Mouse (Mus musculus): ENCODE data around the gene Myh3. TPM values are rescaled to one million over a fixed set of nuclear protein-coding genes. Genes with fewer than 3 reads are reported as not detected.

The Myh3 gene
- polyA plus RNA-seq (2016; fragmentation: Nextera tagmentation; extraction: Ambion mirVana): 0.33 and 0.87 TPM in 2 replicates

- Histone ChIP-seq H3K9ac (no peak within 1 kb of the TSS), H3K4me2 (no peak within 1 kb of the TSS), H3K4me1 (peaks cover 27% of the 10 kb centered on the region), H3K9me3 (no peaks in the 10 kb centered on the region), H3K27me3 (peaks cover 14% of the 10 kb centered on the region), H3K4me3 (replicated peaks) (no peak within 1 kb of the TSS), H3K36me3 (replicated peaks) (no peaks in the 10 kb centered on the region), H3K27ac (no peak within 1 kb of the TSS)
- no peak for ATAC-seq (ENCODE audit: low FRiP score)
- WGBS: 89% methylated on average over 5 of the region's 5 CpGs
Observed at GRCm38 (mm10) chr11:67078000-67078399, at the start of gene Myh3. Gene Myh3, plus strand, starts transcription at chr11:67078300.

DNA sequence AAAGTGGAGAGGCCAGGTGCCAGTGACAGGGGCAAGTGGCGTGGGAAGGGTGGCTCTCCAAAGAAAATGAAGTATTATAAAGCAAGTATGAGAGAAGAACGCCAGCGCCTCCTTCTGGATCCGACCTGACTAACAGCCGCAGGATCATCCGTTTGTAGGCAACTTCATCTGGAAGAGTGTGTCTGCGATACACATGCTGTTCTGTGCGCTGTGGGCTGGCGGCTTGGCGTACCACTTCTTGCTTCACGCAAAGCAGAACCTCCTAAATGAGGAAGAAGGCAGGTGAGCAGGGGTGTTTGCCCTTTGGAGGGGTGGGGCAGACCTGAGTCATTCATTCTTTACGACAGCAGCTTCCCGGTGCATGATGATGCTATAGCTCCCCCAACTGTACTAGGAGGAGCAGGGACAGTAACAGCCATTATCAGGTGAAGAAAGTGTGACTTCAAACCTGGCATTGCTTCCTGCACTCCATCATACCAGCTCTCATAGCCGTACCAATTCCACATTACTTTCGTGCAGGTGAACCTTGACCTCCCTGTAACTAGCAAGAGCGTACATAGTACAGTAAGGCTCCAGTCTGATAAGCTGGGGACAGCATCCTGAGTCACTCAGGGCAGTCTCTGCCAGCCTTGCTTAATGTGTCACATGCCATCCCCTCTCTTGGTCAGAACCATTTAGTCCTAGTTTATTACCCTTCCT lies 47.0 kb upstream of the Myh3 start:
- Histone ChIP-seq H3K4me1 (no peaks in the 10 kb centered on the region), H3K27me3 (no peaks in the 10 kb centered on the region), H3K4me2 (no peak overlapping the region), H3K9me3 (no peaks in the 10 kb centered on the region), H3K36me3 (replicated peaks) (no peaks in the 10 kb centered on the region), H3K27ac (no peak overlapping the region), H3K4me3 (replicated peaks) (no peak overlapping the region), H3K9ac (no peak overlapping the region)
- 62% methylated on average over 16 of the region's 16 CpGs for WGBS
- no peak for ATAC-seq (ENCODE audit: low FRiP score)

DNA sequence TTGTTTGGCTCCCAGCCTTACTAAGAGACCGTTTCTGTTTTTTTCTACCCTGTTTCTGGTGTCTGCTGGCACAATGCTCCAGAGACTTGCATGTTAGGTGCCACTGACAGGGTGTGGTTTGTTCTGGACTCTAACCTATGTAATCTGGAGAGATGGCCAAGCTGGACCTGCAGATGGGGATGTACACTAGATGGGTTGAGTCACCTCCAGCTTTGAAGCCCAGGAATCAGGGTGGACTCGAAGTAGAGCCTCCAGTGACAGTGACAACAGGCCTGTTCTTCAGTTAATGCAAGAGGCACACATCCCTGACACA lies 46.5 kb upstream of the Myh3 start:
- H3K4me1 ChIP-seq: no peaks in the 10 kb centered on the region
- H3K27ac ChIP-seq: no peak overlapping the region

DNA sequence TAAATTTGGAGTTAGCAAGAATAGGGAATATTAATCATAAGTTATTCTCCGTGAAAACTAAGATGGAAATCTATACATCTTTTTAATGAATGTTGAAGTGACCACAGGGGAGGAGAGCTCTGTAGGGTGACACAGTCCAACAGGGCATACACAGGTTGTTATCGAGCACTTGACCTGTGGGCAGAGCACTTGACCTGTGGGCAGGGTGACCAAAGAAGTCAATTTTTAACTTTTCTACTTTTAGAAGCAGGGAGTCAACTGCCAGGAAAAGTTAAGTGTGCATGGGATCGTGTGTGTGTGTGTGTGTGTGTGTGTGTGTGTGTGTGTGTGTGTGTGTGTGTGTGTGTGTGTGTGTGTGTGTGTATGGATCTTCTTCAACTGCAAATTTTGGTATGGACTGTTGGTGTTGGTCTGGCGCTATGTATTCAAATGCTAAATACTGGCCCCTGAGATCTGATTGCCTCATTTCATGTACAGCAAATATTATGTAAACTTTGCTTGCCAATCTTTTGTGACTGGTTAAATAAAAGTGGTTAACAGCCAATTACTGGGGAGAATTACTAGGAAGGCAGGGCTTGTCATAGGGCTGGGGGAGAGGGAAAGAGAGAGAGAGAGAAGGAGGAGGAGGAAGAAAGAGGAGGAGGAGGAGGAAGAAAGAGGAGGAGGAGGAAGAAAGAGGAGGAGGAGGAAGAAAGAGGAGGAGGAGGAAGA lies 43.2 kb upstream of the Myh3 start:
- WGBS: 86% methylated on average over 4 of the region's 4 CpGs
- no peak for ATAC-seq (ENCODE audit: low FRiP score)
- Histone ChIP-seq H3K9me3 (no peaks in the 10 kb centered on the region), H3K4me1 (no peaks in the 10 kb centered on the region), H3K36me3 (replicated peaks) (peaks cover 24% of the 10 kb centered on the region), H3K4me3 (replicated peaks) (no peak overlapping the region), H3K27me3 (no peaks in the 10 kb centered on the region), H3K4me2 (no peak overlapping the region), H3K9ac (no peak overlapping the region), H3K27ac (no peak overlapping the region)

More for the DNA sequence above, 46.5 kb upstream of the Myh3 start:
- Histone ChIP-seq H3K9me3 (no peaks in the 10 kb centered on the region), H3K27me3 (no peaks in the 10 kb centered on the region), H3K36me3 (replicated peaks) (no peaks in the 10 kb centered on the region), H3K4me2 (no peak overlapping the region), H3K4me3 (replicated peaks) (no peak overlapping the region), H3K9ac (no peak overlapping the region)
- 78% methylated on average over 2 of the region's 2 CpGs for WGBS
- no peak for ATAC-seq (ENCODE audit: low FRiP score)

GRCm38 (mm10) chr11:67036229-67036628 lies 41.9 kb upstream of the Myh3 start:
- no peak overlapping the region for H3K4me2 ChIP-seq
- H3K9me3 ChIP-seq: no peaks in the 10 kb centered on the region
- no peak overlapping the region for H3K27ac ChIP-seq
- no peaks in the 10 kb centered on the region for H3K27me3 ChIP-seq
- H3K9ac ChIP-seq: no peak overlapping the region
- H3K4me1 ChIP-seq: no peaks in the 10 kb centered on the region
- no peak for ATAC-seq (ENCODE audit: low FRiP score)
- no peak overlapping the region for H3K4me3 ChIP-seq (replicated peaks)
- H3K36me3 ChIP-seq (replicated peaks): peaks cover 37% of the 10 kb centered on the region
- 94% methylated on average over 6 of the region's 6 CpGs for WGBS

DNA sequence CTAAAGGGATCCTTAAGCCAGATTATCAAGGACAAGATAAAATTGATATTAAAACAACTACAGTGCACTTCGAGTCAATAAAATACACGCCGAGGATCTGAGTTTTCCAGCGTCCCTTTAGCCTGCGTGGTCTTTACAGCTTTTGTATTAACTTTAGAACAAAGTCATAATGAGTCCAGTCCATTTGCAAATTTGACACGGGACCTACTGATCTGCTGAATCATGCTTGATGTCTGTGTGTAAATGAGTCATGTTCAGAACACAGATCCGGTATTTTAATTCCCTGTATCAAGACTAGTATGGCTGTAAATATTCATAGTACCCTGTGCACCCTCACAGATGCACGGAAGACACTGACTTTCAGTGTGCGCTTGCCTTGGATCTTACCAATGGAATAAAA lies 41.2 kb upstream of the Myh3 start:
- H3K9ac ChIP-seq: no peak overlapping the region
- peaks cover 44% of the 10 kb centered on the region for H3K36me3 ChIP-seq (replicated peaks)
- H3K4me1 ChIP-seq: no peaks in the 10 kb centered on the region
- H3K4me3 ChIP-seq (replicated peaks): no peak overlapping the region
- no peaks in the 10 kb centered on the region for H3K27me3 ChIP-seq
- no peak for ATAC-seq (ENCODE audit: low FRiP score)
- H3K4me2 ChIP-seq: no peak overlapping the region
- no peak overlapping the region for H3K27ac ChIP-seq
- 95% methylated on average over 9 of the region's 9 CpGs for WGBS
- H3K9me3 ChIP-seq: no peaks in the 10 kb centered on the region

- Histone ChIP-seq H3K27me3 (no peaks in the 10 kb centered on the region), H3K4me3 (replicated peaks) (no peak overlapping the region), H3K36me3 (replicated peaks) (peaks cover 48% of the 10 kb centered on the region), H3K4me1 (no peaks in the 10 kb centered on the region; the same call in 1 of the 2 replicates), H3K27ac (no peak overlapping the region), H3K9ac (no peak overlapping the region), H3K4me2 (no peak overlapping the region), H3K9me3 (no peaks in the 10 kb centered on the region)
- WGBS: 86% methylated on average over 3 of the region's 3 CpGs
- ATAC-seq (ENCODE audit: low FRiP score): no peak
Observed at GRCm38 (mm10) chr11:67039799-67040198, 38.3 kb upstream of the Myh3 start.

DNA sequence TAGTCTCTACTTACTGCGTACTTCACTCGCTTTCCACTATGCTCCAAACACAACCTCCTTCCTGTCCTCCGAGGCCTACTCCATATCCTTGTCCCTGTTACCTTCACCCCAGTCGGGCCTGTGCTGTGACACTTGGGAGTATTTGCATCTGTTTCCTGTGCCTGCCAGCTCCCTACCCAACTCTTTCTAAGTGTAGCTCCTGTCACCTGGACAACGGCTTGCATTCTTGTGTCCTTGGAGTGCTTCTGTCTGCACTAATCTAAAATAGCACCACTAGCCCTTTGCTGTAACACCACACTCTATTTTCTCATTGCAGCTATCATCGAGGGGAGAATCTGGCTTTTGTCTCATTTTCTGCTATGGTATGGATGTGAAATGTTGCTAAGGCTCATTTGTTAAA lies 37.6 kb upstream of the Myh3 start:
- 97% methylated on average over 6 of the region's 6 CpGs for whole genome bisulfite sequencing
- H3K36me3 ChIP-seq (replicated peaks): peaks cover 50% of the 10 kb centered on the region

DNA sequence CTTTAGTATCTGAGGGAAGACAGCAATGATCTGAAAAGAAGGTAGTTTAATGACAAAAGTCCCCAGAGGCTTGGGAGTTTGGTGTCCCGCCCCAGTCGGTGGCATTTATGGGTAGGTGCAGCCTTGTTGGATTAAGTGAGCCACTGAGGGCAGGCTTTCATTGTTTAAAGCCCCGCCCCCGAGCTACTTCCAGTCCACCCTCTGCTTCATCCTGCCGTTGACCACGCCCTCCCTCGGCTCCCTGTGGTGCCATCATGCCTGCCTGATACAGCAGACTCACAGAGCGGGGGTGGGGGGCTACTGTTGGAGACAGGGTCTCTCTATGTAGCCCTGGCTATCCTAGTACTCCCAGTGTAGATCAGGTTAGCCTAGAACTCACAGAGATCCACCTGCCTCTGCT lies 35.1 kb upstream of the Myh3 start:
- WGBS: 32% methylated on average over 8 of the region's 8 CpGs
- no peak overlapping the region for H3K27ac ChIP-seq
- no peaks in the 10 kb centered on the region for H3K27me3 ChIP-seq

More for the DNA sequence above, 37.6 kb upstream of the Myh3 start:
- Histone ChIP-seq H3K4me2 (no peak overlapping the region), H3K27me3 (no peaks in the 10 kb centered on the region), H3K9me3 (no peaks in the 10 kb centered on the region), H3K4me3 (replicated peaks) (no peak overlapping the region), H3K9ac (no peak overlapping the region), H3K27ac (no peak overlapping the region), H3K4me1 (no peaks in the 10 kb centered on the region; the same call in 1 of the 2 replicates)
- no peak for ATAC-seq (ENCODE audit: low FRiP score)

DNA sequence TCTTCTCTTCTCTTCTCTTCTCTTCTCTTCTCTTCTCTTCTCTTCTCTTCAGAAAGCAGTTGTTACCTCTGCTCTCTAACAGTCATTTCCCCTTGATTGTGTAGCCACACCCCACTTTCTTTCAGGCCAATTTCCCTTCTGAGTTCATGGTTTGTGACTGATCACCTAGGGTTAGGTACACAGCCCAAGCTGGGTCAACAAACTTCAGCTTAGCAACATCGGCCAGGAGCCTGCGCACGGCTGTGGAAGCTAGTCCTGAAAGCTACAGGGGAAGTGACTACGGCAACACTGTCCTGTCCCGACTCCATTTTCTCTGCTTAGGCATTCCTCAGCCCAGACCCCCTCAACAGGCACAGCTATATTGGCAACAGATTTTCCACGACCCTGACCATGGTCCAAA lies 33.1 kb upstream of the Myh3 start:
- H3K9ac ChIP-seq: no peak overlapping the region
- H3K4me2 ChIP-seq: no peak overlapping the region
- no peak overlapping the region for H3K4me3 ChIP-seq (replicated peaks)
- 86% methylated on average over 6 of the region's 6 CpGs for WGBS
- no peaks in the 10 kb centered on the region for H3K9me3 ChIP-seq
- no peaks in the 10 kb centered on the region for H3K27me3 ChIP-seq
- no peak for ATAC-seq (ENCODE audit: low FRiP score)
- no peaks in the 10 kb centered on the region; the same call in 1 of the 2 replicates for H3K4me1 ChIP-seq
- H3K36me3 ChIP-seq (replicated peaks): peaks cover 35% of the 10 kb centered on the region
- no peak overlapping the region for H3K27ac ChIP-seq

More for the DNA sequence above, 35.1 kb upstream of the Myh3 start:
- no peak overlapping the region for H3K9ac ChIP-seq
- H3K36me3 ChIP-seq (replicated peaks): peaks cover 53% of the 10 kb centered on the region
- no peaks in the 10 kb centered on the region; the same call in 1 of the 2 replicates for H3K4me1 ChIP-seq
- no peak overlapping the region for H3K4me3 ChIP-seq (replicated peaks)
- no peak overlapping the region for H3K4me2 ChIP-seq
- ATAC-seq (ENCODE audit: low FRiP score): no peak
- H3K9me3 ChIP-seq: no peaks in the 10 kb centered on the region

GRCm38 (mm10) chr11:67047199-67047598 lies 30.9 kb upstream of the Myh3 start:
- no peak overlapping the region for H3K4me3 ChIP-seq (replicated peaks)
- peaks cover 14% of the 10 kb centered on the region for H3K36me3 ChIP-seq (replicated peaks)
- 98% methylated on average over 5 of the region's 5 CpGs for WGBS
- no peak overlapping the region for H3K27ac ChIP-seq
- no peak for ATAC-seq (ENCODE audit: low FRiP score)
- H3K4me1 ChIP-seq: peaks cover 5% of the 10 kb centered on the region
- no peaks in the 10 kb centered on the region for H3K27me3 ChIP-seq
- H3K4me2 ChIP-seq: no peak overlapping the region
- no peaks in the 10 kb centered on the region for H3K9me3 ChIP-seq
- H3K9ac ChIP-seq: no peak overlapping the region

DNA sequence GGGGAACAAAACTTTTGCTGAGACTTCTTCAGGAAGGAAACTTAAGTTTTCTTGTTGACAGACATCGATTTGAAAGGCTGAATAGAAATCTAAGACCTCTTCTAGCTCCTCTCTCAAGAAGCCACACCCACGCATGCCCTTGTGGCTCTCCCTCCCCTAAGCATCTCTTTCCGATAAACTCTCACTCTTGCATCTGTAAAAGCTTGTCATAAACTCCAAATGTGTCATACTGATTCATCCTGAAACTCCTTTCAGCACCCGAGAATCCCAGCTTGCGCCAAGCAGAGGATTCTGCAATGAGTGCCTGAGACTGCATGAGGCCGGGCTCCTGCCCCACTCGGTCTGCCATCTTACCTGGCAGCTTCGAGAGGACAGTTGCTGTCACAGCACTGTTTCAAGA lies 29.6 kb upstream of the Myh3 start:
- no peak overlapping the region for H3K27ac ChIP-seq
- peaks cover 14% of the 10 kb centered on the region for H3K36me3 ChIP-seq (replicated peaks)
- H3K27me3 ChIP-seq: no peaks in the 10 kb centered on the region
- WGBS: 91% methylated on average over 8 of the region's 8 CpGs
- ATAC-seq (ENCODE audit: low FRiP score): no peak
- no peak overlapping the region for H3K9ac ChIP-seq
- H3K4me1 ChIP-seq: peaks cover 11% of the 10 kb centered on the region
- no peak overlapping the region for H3K4me2 ChIP-seq
- no peak overlapping the region for H3K4me3 ChIP-seq (replicated peaks)
- H3K9me3 ChIP-seq: no peaks in the 10 kb centered on the region

DNA sequence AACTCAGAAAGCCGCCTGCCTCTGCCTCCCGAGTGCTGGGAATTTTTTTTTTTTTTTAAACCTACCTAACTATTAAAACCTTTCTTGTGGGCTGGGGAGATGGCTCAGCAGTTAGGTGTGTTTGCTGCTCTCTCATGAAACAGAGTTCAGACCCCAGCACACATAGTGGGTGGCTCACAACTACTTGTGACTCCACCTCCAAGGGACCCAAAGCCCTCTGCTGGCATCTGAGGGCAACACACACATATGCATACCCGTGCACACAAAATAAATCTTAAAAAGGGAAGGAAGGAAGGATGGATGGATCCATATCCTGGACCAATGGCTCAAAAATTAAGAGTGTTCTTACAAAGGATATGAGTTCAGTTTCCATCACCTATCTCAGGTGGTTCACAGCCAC lies 28.8 kb upstream of the Myh3 start:
- ATAC-seq (ENCODE audit: low FRiP score): no peak
- WGBS: 89% methylated on average over 3 of the region's 3 CpGs
- no peak overlapping the region for H3K4me3 ChIP-seq (replicated peaks)

More for the DNA sequence above, 28.8 kb upstream of the Myh3 start:
- Histone ChIP-seq H3K9me3 (no peaks in the 10 kb centered on the region), H3K36me3 (replicated peaks) (peaks cover 14% of the 10 kb centered on the region), H3K27me3 (no peaks in the 10 kb centered on the region), H3K9ac (no peak overlapping the region), H3K4me2 (no peak overlapping the region), H3K27ac (no peak overlapping the region), H3K4me1 (peaks cover 19% of the 10 kb centered on the region)
